Mouse (Mus musculus) liver, embryonic 11.5 days (tissue): ENCODE data around the gene Numb. TPM values are rescaled to one million over a fixed set of nuclear protein-coding genes. Genes with fewer than 3 reads are reported as not detected.
"Not testable (repeated sequence)": the region's sequence is repeated elsewhere in the genome, so short reads cannot be mapped to it uniquely, and the experiment has no call there.

Experiments used
- ATAC-seq: fragments of 200-750 bp; cut with Nextera tagmentation; replicated peaks from 2 replicates; pipeline ENCODE4 v1.8.0; 2017; ENCODE audit warnings: moderate number of reproducible peaks, mild to moderate bottlenecking, moderate TSS enrichment, moderate library complexity; ENCODE audit not compliant: low FRiP score
- DNase-seq: peaks from one replicate; pipeline ENCODE4 v3.0.0-alpha.2; 2017; ENCODE audit warnings: low spot score
- H3K27ac ChIP-seq: fragments of 300-500 bp; sonication (generic); 2 replicates; pipeline ENCODE4 v1.5.1; 2014; ENCODE audit warnings: mild to moderate bottlenecking, low read depth, low read length, control low read depth
- H3K27me3 ChIP-seq: fragments of 300-500 bp; sonication (generic); replicated peaks from 2 replicates; pipeline ENCODE4 v1.6.1; 2014; ENCODE audit warnings: low read length, mixed read lengths; ENCODE audit not compliant: control insufficient read depth, insufficient read depth
- H3K36me3 ChIP-seq: fragments of 300-500 bp; sonication (generic); 2 replicates; pipeline ENCODE4 v1.6.1; 2014; ENCODE audit warnings: mild to moderate bottlenecking, low read length, moderate library complexity, mixed read lengths; ENCODE audit not compliant: control insufficient read depth, insufficient read depth
- H3K4me1 ChIP-seq: fragments of 300-500 bp; sonication (generic); replicated peaks from 2 replicates; pipeline ENCODE4 v1.6.1; 2014; ENCODE audit warnings: low read length, mixed read lengths; ENCODE audit not compliant: control insufficient read depth, insufficient read depth
- H3K4me2 ChIP-seq: fragments of 300-500 bp; sonication (generic); 2 replicates; pipeline ENCODE4 v1.6.1; 2014; ENCODE audit warnings: mild to moderate bottlenecking, control low read depth, moderate library complexity
- H3K4me3 ChIP-seq: fragments of 300-500 bp; sonication (generic); 2 replicates; pipeline ENCODE4 v1.5.1; 2014; ENCODE audit warnings: low read depth, low read length, control low read depth
- H3K9ac ChIP-seq: fragments of 300-500 bp; sonication (generic); 2 replicates; pipeline ENCODE4 v1.6.1; 2014; ENCODE audit warnings: low read depth, low read length, control low read depth
- H3K9me3 ChIP-seq: fragments of 300-500 bp; sonication (generic); 2 replicates; pipeline ENCODE4 v1.6.1; 2016; ENCODE audit warnings: low read length, inconsistent platforms, mixed read lengths; ENCODE audit not compliant: control insufficient read depth
- WGBS: fragments of 180-500 bp; shearing (Covaris S2); extraction: QIAGEN DNeasy Blood & Tissue Kit; methylation state at CpG from one replicate; pipeline ENCODE4 v1.1.7; 2014; 5-methylcytosine and 5-hydroxymethylcytosine counted together
- polyA plus RNA-seq: library from polyadenylated mRNA; unstranded; fragments of >200 nt; fragmentation: Nextera tagmentation; extraction: Ambion mirVana; gene quantifications from 2 replicates; pipeline ENCODE4 v1.2.1, GENCODE M21; 2014

Numb gene
- polyA plus RNA-seq, 1 experiment from 2014 or later, result 25.2 TPM

GRCm38 (mm10) chr12:83914202-83914740, 7.5 kb downstream of the Numb start:
- H3K4me3 ChIP-seq, result no peak overlapping the region
- peaks cover 10% of the 10 kb centered on the region; the same call in 1 of the 2 replicates for H3K4me1 ChIP-seq
- 0 out of 2 replicates have a peak, but pooled peaks cover 2% of the 10 kb centered on the region for H3K36me3 ChIP-seq
- H3K27me3 ChIP-seq, result no peaks in the 10 kb centered on the region
- no peak for DNase-seq
- no peak overlapping the region for H3K4me2 ChIP-seq
- 91% methylated on average over 4 of the region's 4 CpGs for WGBS
- no peak overlapping the region for H3K9ac ChIP-seq
- H3K27ac ChIP-seq, result no peak overlapping the region
- ATAC-seq, result no peak
- H3K9me3 ChIP-seq, result no peaks in the 10 kb centered on the region

GRCm38 (mm10) chr12:83910451-83910850, 11.3 kb downstream of the Numb start:
- Histone ChIP-seq H3K9ac (no peak overlapping the region), H3K27ac (no peak overlapping the region), H3K9me3 (no peaks in the 10 kb centered on the region), H3K4me1 (peaks cover 8% of the 10 kb centered on the region; the same call in 1 of the 2 replicates), H3K27me3 (no peaks in the 10 kb centered on the region), H3K4me3 (no peak overlapping the region), H3K36me3 (no peaks in the 10 kb centered on the region), H3K4me2 (peak overlapping the region; percentile 11; the same call in 1 of the 2 replicates)
- WGBS, result 83% methylated on average over 2 of the region's 2 CpGs
- ATAC-seq, result no peak
- no peak for DNase-seq

- Histone ChIP-seq H3K4me2 (no peak overlapping the region), H3K27me3 (no peaks in the 10 kb centered on the region), H3K27ac (no peak overlapping the region), H3K9ac (no peak overlapping the region), H3K36me3 (no peaks in the 10 kb centered on the region), H3K9me3 (no peaks in the 10 kb centered on the region), H3K4me1 (no peaks in the 10 kb centered on the region), H3K4me3 (no peak overlapping the region)
- ATAC-seq (no peak), DNase-seq (no peak)
- 91% methylated on average over 1 of the region's 1 CpGs for WGBS
Observed at GRCm38 (mm10) chr12:83892926-83893325, 28.8 kb downstream of the Numb start.

GRCm38 (mm10) chr12:83891278-83891677, 30.5 kb downstream of the Numb start:
- Histone ChIP-seq H3K4me1 (no peaks in the 10 kb centered on the region), H3K4me3 (no peak overlapping the region), H3K27ac (no peak overlapping the region), H3K27me3 (no peaks in the 10 kb centered on the region), H3K4me2 (no peak overlapping the region), H3K36me3 (no peaks in the 10 kb centered on the region), H3K9me3 (no peaks in the 10 kb centered on the region), H3K9ac (no peak overlapping the region)
- 89% methylated on average over 2 of the region's 2 CpGs for WGBS
- ATAC-seq, result no peak
- DNase-seq, result no peak

GRCm38 (mm10) chr12:83889128-83889527, 32.6 kb downstream of the Numb start:
- Histone ChIP-seq H3K9me3 (no peaks in the 10 kb centered on the region), H3K27ac (no peak overlapping the region), H3K36me3 (0 out of 2 replicates have a peak, but pooled peaks cover 3% of the 10 kb centered on the region), H3K9ac (no peak overlapping the region), H3K4me1 (no peaks in the 10 kb centered on the region), H3K27me3 (no peaks in the 10 kb centered on the region), H3K4me2 (no peak overlapping the region), H3K4me3 (no peak overlapping the region)
- no peak for ATAC-seq
- DNase-seq, result no peak
- WGBS, result 79% methylated on average over 1 of the region's 1 CpGs

- H3K4me1 ChIP-seq, result no peaks in the 10 kb centered on the region
- no peaks in the 10 kb centered on the region for H3K27me3 ChIP-seq
- H3K4me3 ChIP-seq, result no peak overlapping the region
- DNase-seq (no peak), ATAC-seq (no peak)
- no peak overlapping the region for H3K9ac ChIP-seq
- 92% methylated on average over 7 of the region's 7 CpGs for WGBS
- no peak overlapping the region for H3K27ac ChIP-seq
- 0 out of 2 replicates have a peak, but pooled peaks cover 3% of the 10 kb centered on the region for H3K36me3 ChIP-seq
- no peak overlapping the region for H3K4me2 ChIP-seq
- H3K9me3 ChIP-seq, result no peaks in the 10 kb centered on the region
Observed at GRCm38 (mm10) chr12:83885516-83886285, 36.0 kb downstream of the Numb start.

- DNase-seq, H3K4me2 ChIP-seq, H3K4me3 ChIP-seq, H3K27ac ChIP-seq, ATAC-seq, H3K27me3 ChIP-seq, H3K9me3 ChIP-seq, H3K4me1 ChIP-seq, H3K36me3 ChIP-seq, H3K9ac ChIP-seq: not testable (repeated sequence)
- WGBS, result 91% methylated on average over 5 of the region's 5 CpGs
Observed at GRCm38 (mm10) chr12:83885065-83885464, 36.7 kb downstream of the Numb start.

- WGBS, result 84% methylated on average over 7 of the region's 7 CpGs
- Histone ChIP-seq H3K27me3 (no peaks in the 10 kb centered on the region), H3K4me2 (no peak overlapping the region), H3K36me3 (0 out of 2 replicates have a peak, but pooled peaks cover 3% of the 10 kb centered on the region), H3K4me1 (no peaks in the 10 kb centered on the region), H3K4me3 (no peak overlapping the region), H3K9ac (no peak overlapping the region), H3K9me3 (no peaks in the 10 kb centered on the region), H3K27ac (no peak overlapping the region)
- DNase-seq (no peak), ATAC-seq (no peak)
Observed at GRCm38 (mm10) chr12:83882503-83882902, 39.2 kb downstream of the Numb start.

GRCm38 (mm10) chr12:83882088-83882487, 39.6 kb downstream of the Numb start:
- Histone ChIP-seq H3K4me1 (no peaks in the 10 kb centered on the region), H3K27ac (no peak overlapping the region), H3K27me3 (no peaks in the 10 kb centered on the region), H3K4me3 (no peak overlapping the region), H3K4me2 (no peak overlapping the region), H3K9ac (no peak overlapping the region), H3K9me3 (no peaks in the 10 kb centered on the region), H3K36me3 (0 out of 2 replicates have a peak, but pooled peaks cover 3% of the 10 kb centered on the region)
- WGBS, result 91% methylated on average over 3 of the region's 3 CpGs
- DNase-seq (no peak), ATAC-seq (no peak)
